Mouse (Mus musculus) neural tube, embryonic 14.5 days (tissue): Measurements from ENCODE around the gene P2rx7. TPM values are rescaled to one million over a fixed set of nuclear protein-coding genes. Genes with fewer than 3 reads are reported as not detected.

Experiments used
- ATAC-seq: fragments of 200-750 bp; cut with Nextera tagmentation; 2 replicates; pipeline ENCODE4 v1.8.0; 2017; ENCODE audit warnings: low read depth, mild to moderate bottlenecking, moderate TSS enrichment, moderate library complexity
- H3K27ac ChIP-seq: fragments of 300-500 bp; sonication (generic); 2 replicates; pipeline ENCODE4 v1.5.1; 2014; ENCODE audit warnings: low read depth, mild to moderate bottlenecking, control low read depth, low read length, moderate library complexity, mixed read lengths
- H3K27me3 ChIP-seq: fragments of 300-500 bp; sonication (generic); 2 replicates; pipeline ENCODE4 v1.6.1; 2014; ENCODE audit warnings: low read length; ENCODE audit not compliant: control insufficient read depth, insufficient read depth
- H3K36me3 ChIP-seq: fragments of 300-500 bp; sonication (generic); 2 replicates; pipeline ENCODE4 v1.6.1; 2014; ENCODE audit warnings: low read length, mixed read lengths; ENCODE audit not compliant: control insufficient read depth, insufficient read depth
- H3K4me1 ChIP-seq: fragments of 300-500 bp; sonication (generic); 2 replicates; pipeline ENCODE4 v1.6.1; 2014; ENCODE audit warnings: low read length; ENCODE audit not compliant: control insufficient read depth, insufficient read depth
- H3K4me2 ChIP-seq: fragments of 300-500 bp; sonication (generic); 2 replicates; pipeline ENCODE4 v1.6.1; 2014; ENCODE audit warnings: mild to moderate bottlenecking, low read depth, low read length, control low read depth
- H3K4me3 ChIP-seq: fragments of 300-500 bp; sonication (generic); 2 replicates; pipeline ENCODE4 v1.5.1; 2014; ENCODE audit warnings: low read depth, low read length, control low read depth, mixed read lengths
- H3K9ac ChIP-seq: fragments of 300-500 bp; sonication (generic); replicated peaks from 2 replicates; pipeline ENCODE4 v1.6.1; 2014; ENCODE audit warnings: low read depth, mild to moderate bottlenecking, control low read depth, low read length, mixed read lengths
- H3K9me3 ChIP-seq: fragments of 300-500 bp; sonication (generic); 2 replicates; pipeline ENCODE4 v1.6.1; 2016; ENCODE audit warnings: low read length; ENCODE audit not compliant: control insufficient read depth
- WGBS: fragments of 180-500 bp; shearing (Covaris S2); extraction: QIAGEN DNeasy Blood & Tissue Kit; methylation state at CpG from one replicate; pipeline ENCODE4 v1.1.7; 2014; 5-methylcytosine and 5-hydroxymethylcytosine counted together
- polyA plus RNA-seq: library from polyadenylated mRNA; unstranded; fragments of >200 nt; fragmentation: Nextera tagmentation; extraction: Ambion mirVana; gene quantifications from 2 replicates; pipeline ENCODE4 v1.2.1, GENCODE M21; 2014

The P2rx7 gene
- polyA plus RNA-seq, 1 experiment from 2014 or later, result 3.2 TPM

GRCm38 (mm10) chr5:122650100-122650499 is 6.4 kb downstream of the P2rx7 start:
- no peak for ATAC-seq
- WGBS, result 92% methylated on average over 8 of the region's 8 CpGs
- no peaks in the 10 kb centered on the region for H3K36me3 ChIP-seq
- peaks cover 21% of the 10 kb centered on the region for H3K4me1 ChIP-seq
- no peaks in the 10 kb centered on the region for H3K9me3 ChIP-seq
- H3K4me2 ChIP-seq, result no peak overlapping the region
- H3K9ac ChIP-seq, result no peak overlapping the region
- H3K4me3 ChIP-seq, result no peak overlapping the region
- H3K27me3 ChIP-seq, result no peaks in the 10 kb centered on the region
- H3K27ac ChIP-seq, result no peak overlapping the region

GRCm38 (mm10) chr5:122652506-122652905 is 8.8 kb downstream of the P2rx7 start:
- no peak overlapping the region for H3K4me2 ChIP-seq
- WGBS, result 84% methylated on average over 7 of the region's 7 CpGs
- H3K9me3 ChIP-seq, result no peaks in the 10 kb centered on the region
- H3K4me1 ChIP-seq, result peaks cover 21% of the 10 kb centered on the region
- H3K27ac ChIP-seq, result peak overlapping the region; percentile 79
- no peak overlapping the region for H3K9ac ChIP-seq
- H3K36me3 ChIP-seq, result no peaks in the 10 kb centered on the region
- H3K4me3 ChIP-seq, result no peak overlapping the region
- H3K27me3 ChIP-seq, result no peaks in the 10 kb centered on the region
- no peak for ATAC-seq

DNA sequence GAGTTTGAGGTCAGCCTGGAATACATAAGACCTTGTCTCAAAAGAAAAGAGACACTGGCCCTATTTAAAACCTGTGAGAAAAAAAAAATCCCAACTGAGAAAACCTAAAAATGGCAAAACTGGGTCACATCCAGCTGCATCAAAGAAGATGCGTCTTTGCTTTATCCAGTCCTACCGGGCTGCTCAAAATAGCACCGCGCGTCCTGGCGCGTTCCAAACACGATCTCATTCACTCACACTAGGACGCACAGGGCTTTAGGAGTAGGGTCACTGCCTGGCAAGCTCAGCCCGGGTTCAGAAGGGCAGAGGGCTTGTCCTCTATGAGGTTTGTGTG is 9.4 kb downstream of the P2rx7 start:
- Histone ChIP-seq H3K27ac (peak overlapping the region; percentile 79), H3K9me3 (no peaks in the 10 kb centered on the region), H3K36me3 (no peaks in the 10 kb centered on the region), H3K9ac (no peak overlapping the region), H3K4me2 (no peak overlapping the region), H3K4me1 (peaks cover 21% of the 10 kb centered on the region), H3K27me3 (no peaks in the 10 kb centered on the region), H3K4me3 (no peak overlapping the region)
- 34% methylated on average over 10 of the region's 10 CpGs for WGBS
- ATAC-seq, result no peak

- H3K27me3 ChIP-seq, result no peaks in the 10 kb centered on the region
- H3K4me3 ChIP-seq, result no peak overlapping the region
- WGBS, result 17% methylated on average over 15 of the region's 15 CpGs
- H3K4me1 ChIP-seq, result peaks cover 21% of the 10 kb centered on the region
- peak overlapping the region; percentile 79 for H3K27ac ChIP-seq
- H3K4me2 ChIP-seq, result no peak overlapping the region
- no peak overlapping the region; the same call in 1 of the 2 replicates for H3K9ac ChIP-seq
- H3K9me3 ChIP-seq, result no peaks in the 10 kb centered on the region
- no peaks in the 10 kb centered on the region for H3K36me3 ChIP-seq
- ATAC-seq, result peak; percentile 75; the same call in 1 of the 2 replicates
These were observed 9.9 kb downstream of the P2rx7 start for GRCm38 (mm10) chr5:122653446-122654267.

DNA sequence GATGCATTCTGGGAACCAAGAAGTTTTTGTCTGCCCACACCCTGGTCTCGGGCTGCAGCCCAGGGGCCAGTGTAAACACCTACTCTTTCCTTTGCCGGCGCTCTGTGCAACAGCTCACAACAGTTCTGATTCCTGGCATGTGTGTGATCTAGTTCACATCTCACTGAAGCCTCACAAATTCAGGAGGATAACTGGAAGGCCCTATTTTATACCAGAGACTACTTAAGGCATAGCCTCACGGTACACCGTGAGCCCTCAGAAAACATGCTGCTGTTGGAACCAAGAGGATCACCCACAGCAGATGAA is 10.5 kb downstream of the P2rx7 start:
- H3K9me3 ChIP-seq, result no peaks in the 10 kb centered on the region
- ATAC-seq, result peak; percentile 46; the same call in 1 of the 2 replicates
- no peaks in the 10 kb centered on the region for H3K36me3 ChIP-seq
- H3K4me2 ChIP-seq, result no peak overlapping the region
- no peak overlapping the region for H3K4me3 ChIP-seq
- WGBS, result 43% methylated on average over 5 of the region's 5 CpGs
- H3K9ac ChIP-seq, result no peak overlapping the region
- peak overlapping the region; percentile 79 for H3K27ac ChIP-seq
- H3K4me1 ChIP-seq, result peaks cover 21% of the 10 kb centered on the region
- H3K27me3 ChIP-seq, result no peaks in the 10 kb centered on the region

- no peak overlapping the region for H3K4me3 ChIP-seq
- no peak overlapping the region for H3K9ac ChIP-seq
- H3K4me1 ChIP-seq, result peaks cover 21% of the 10 kb centered on the region
- no peak for ATAC-seq
- no peaks in the 10 kb centered on the region for H3K36me3 ChIP-seq
- H3K4me2 ChIP-seq, result no peak overlapping the region
- H3K27me3 ChIP-seq, result no peaks in the 10 kb centered on the region
- 77% methylated on average over 12 of the region's 12 CpGs for WGBS
- no peak overlapping the region for H3K27ac ChIP-seq
- no peaks in the 10 kb centered on the region for H3K9me3 ChIP-seq
These were observed 13.1 kb downstream of the P2rx7 start for GRCm38 (mm10) chr5:122656808-122657207.

DNA sequence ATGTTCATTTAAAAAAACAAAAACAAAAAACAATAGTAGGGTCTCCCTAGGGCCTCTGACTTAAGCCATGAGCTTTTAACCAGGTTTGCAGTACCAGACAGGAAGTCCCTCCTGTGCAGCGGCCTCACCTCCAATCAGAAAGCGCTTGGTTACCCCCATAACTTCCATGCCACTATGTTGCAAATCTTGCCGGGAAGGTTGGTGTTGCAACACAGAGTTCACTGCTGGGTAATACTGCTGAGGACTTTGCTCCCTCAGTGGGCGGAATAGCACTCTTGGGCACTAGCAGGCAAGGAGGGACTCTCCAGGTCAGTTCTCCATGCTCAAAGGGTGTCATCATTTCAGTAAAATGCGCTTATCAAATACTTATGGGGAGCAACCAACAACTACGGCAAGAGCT is 18.8 kb downstream of the P2rx7 start:
- WGBS, result 95% methylated on average over 6 of the region's 6 CpGs

GRCm38 (mm10) chr5:122665036-122665435 is 21.3 kb downstream of the P2rx7 start:
- WGBS, result 72% methylated on average over 5 of the region's 5 CpGs
- Histone ChIP-seq H3K4me3 (no peak overlapping the region), H3K36me3 (no peaks in the 10 kb centered on the region), H3K27me3 (no peaks in the 10 kb centered on the region), H3K9me3 (no peaks in the 10 kb centered on the region), H3K4me1 (no peaks in the 10 kb centered on the region), H3K4me2 (no peak overlapping the region), H3K9ac (no peak overlapping the region), H3K27ac (no peak overlapping the region)
- ATAC-seq, result no peak

More for the DNA sequence above, 18.8 kb downstream of the P2rx7 start:
- Histone ChIP-seq H3K27me3 (no peaks in the 10 kb centered on the region), H3K4me3 (no peak overlapping the region), H3K9me3 (no peaks in the 10 kb centered on the region), H3K27ac (no peak overlapping the region), H3K9ac (no peak overlapping the region), H3K4me1 (no peaks in the 10 kb centered on the region), H3K4me2 (no peak overlapping the region), H3K36me3 (no peaks in the 10 kb centered on the region)
- no peak for ATAC-seq

DNA sequence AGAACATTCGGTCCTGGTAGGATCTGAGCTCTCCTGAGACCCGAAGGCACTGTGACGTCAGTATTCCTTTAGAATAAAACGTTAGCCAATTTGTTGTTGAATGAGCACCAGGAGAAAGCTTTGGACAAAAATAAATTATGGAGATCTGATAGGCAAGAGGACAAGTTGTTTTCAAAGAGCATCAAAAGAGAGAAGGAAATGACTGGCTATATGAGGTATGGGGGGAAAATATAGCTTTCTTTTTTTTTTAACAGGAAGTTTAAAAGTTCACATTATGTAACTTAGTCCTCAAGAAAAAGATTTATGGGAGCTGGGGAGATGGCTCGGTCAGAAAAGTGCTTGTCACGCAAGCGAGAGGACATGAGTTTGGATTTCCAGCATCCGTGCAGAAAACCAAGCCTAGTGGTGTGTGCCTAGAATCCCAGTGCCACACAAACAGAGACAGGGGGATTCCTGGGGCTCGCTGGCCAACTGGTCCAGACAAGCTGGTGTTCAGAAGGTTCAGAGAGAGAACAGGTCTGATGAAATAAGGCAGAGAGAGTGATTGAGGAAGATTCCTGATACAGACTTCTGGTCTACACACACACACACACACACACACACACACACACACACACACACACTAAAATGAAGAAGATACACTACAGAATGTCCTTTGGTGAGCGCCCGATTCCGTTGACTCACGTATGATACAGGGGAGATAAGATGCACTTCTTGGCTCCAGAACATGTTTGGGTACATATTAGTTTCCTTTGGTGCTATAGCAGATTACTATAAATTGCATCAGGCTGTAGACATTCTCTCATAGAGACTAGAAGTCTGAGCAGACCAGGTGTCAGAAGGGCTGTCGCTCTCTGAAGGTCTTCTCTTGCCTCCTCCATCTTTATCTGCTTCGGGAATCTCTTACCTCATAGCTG is 25.5 kb downstream of the P2rx7 start:
- no peaks in the 10 kb centered on the region for H3K4me1 ChIP-seq
- H3K27me3 ChIP-seq, result no peaks in the 10 kb centered on the region
- H3K36me3 ChIP-seq, result no peaks in the 10 kb centered on the region
- 78% methylated on average over 15 of the region's 15 CpGs for WGBS
- H3K27ac ChIP-seq, result no peak overlapping the region
- no peak overlapping the region for H3K4me2 ChIP-seq
- no peak overlapping the region for H3K4me3 ChIP-seq
- H3K9me3 ChIP-seq, result no peaks in the 10 kb centered on the region
- ATAC-seq, result no peak
- no peak overlapping the region for H3K9ac ChIP-seq
